In the genomic region with DNA sequence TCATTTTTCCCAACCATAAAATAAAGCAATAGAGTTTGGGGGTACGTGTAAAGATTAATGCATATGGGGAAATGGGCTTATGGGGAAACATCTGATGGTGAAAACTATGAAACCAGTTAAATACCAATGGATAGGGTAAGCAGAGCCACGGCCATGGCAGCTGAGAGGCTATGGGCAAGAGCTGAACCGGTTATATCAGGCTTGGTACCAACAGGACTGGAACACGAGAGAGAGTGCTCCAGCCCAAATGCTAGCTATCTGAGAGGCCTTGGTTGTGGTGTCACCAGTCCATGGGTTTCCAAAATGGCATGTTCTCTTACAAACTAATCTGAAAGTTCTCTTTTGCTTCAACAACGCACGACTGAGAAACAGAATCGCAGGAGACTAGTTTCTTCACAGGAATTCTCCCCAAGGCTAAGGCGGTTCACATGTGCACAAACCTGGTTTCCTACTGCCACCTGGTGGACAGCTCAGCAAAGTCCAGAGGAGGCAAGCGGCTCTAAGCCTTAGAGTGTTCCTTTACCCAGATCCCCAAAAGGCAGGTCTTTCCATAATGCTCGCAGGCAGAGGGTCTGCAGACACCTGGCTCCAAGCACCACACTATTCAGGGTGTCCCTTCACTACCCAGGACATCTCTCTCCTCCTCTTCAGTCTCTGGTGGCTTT, we compare ENCODE assay signal across 8 mouse cellular contexts.
DNase-seq lines count a peak whose midpoint lies in the region; ATAC-seq and TF ChIP-seq lines count a peak whose summit lies in the region.

No protein-coding gene starts in this region.

- WGBS in heart, embryonic 12.5 days: 28% methylated on average over 10 of the region's 10 CpGs
- 29% methylated on average over 10 of the region's 10 CpGs for WGBS in kidney, postnatal 0 days
- WGBS in limb, embryonic 15.5 days: 32% methylated on average over 10 of the region's 10 CpGs

- no peak overlapping the region for H3K4me3 ChIP-seq in heart, embryonic 12.5 days
- H3K4me3 ChIP-seq in kidney, postnatal 0 days (replicated peaks; ENCODE audit: low read depth, low read length): no peak overlapping the region
- no peak overlapping the region for H3K4me3 ChIP-seq in limb, embryonic 15.5 days

- DNase-seq in B cell, adult 2 months: peak; percentile 4 to 14
- DNase-seq in adrenal gland, adult 8-10 months: peak; percentile 20
- peak; percentile 86 for DNase-seq in embryo, embryonic 11 days
- DNase-seq in kidney, postnatal 0 days (ENCODE audit: low spot score): peak; percentile 87
- DNase-seq in neural tube, embryonic 10.5 days (ENCODE audit: extremely low spot score, low spot score): peak; percentile 78
- DNase-seq in testis, postnatal 14 days (ENCODE audit: low spot score): peak; percentile 53

- no peak overlapping the region for H3K27ac ChIP-seq in heart, embryonic 12.5 days (ENCODE audit: poor library complexity, severe bottlenecking)
- H3K27ac ChIP-seq in kidney, postnatal 0 days: no peak overlapping the region
- no peak overlapping the region for H3K27ac ChIP-seq in limb, embryonic 15.5 days

- no peaks in the 10 kb centered on the region for H3K36me3 ChIP-seq in heart, embryonic 12.5 days
- H3K36me3 ChIP-seq in kidney, postnatal 0 days (ENCODE audit: insufficient read depth, low read length): no peaks in the 10 kb centered on the region
- H3K36me3 ChIP-seq in limb, embryonic 15.5 days: no peaks in the 10 kb centered on the region

- H3K27me3 ChIP-seq in heart, embryonic 12.5 days (replicated peaks): no peaks in the 10 kb centered on the region
- no peaks in the 10 kb centered on the region for H3K27me3 ChIP-seq in kidney, postnatal 0 days (ENCODE audit: insufficient read depth, low read length)
- no peaks in the 10 kb centered on the region for H3K27me3 ChIP-seq in limb, embryonic 15.5 days

- peak; percentile 92 for TF ChIP-seq CTCF in kidney, postnatal 0 days (IDR thresholded peaks at IDR 0.05; ENCODE audit: low read depth)

- no peaks in the 10 kb centered on the region for H3K9me3 ChIP-seq in heart, embryonic 12.5 days (replicated peaks)
- H3K9me3 ChIP-seq in kidney, postnatal 0 days (replicated peaks; ENCODE audit: low read length): no peaks in the 10 kb centered on the region
- no peaks in the 10 kb centered on the region for H3K9me3 ChIP-seq in limb, embryonic 15.5 days

- no peaks in the 10 kb centered on the region for H3K4me1 ChIP-seq in heart, embryonic 12.5 days (replicated peaks)
- H3K4me1 ChIP-seq in kidney, postnatal 0 days (replicated peaks; ENCODE audit: insufficient read depth, low read length): no peaks in the 10 kb centered on the region
- no peaks in the 10 kb centered on the region for H3K4me1 ChIP-seq in limb, embryonic 15.5 days

- 0 out of 2 replicates have a peak, but pooled peaks have one; percentile 55 for ATAC-seq in heart, embryonic 12.5 days (ENCODE audit: insufficient number of reproducible peaks, low FRiP score)
- peak; percentile 90 for ATAC-seq in kidney, postnatal 0 days (replicated peaks; ENCODE audit: low FRiP score, low read depth)
- 0 out of 2 replicates have a peak, but pooled peaks have one; percentile 55 for ATAC-seq in limb, embryonic 15.5 days (ENCODE audit: insufficient number of reproducible peaks, low FRiP score, low TSS enrichment, low read depth)

- no peak overlapping the region for H3K4me2 ChIP-seq in heart, embryonic 12.5 days
- no peak overlapping the region for H3K4me2 ChIP-seq in kidney, postnatal 0 days (ENCODE audit: low read length)
- H3K4me2 ChIP-seq in limb, embryonic 15.5 days: no peak overlapping the region

- H3K9ac ChIP-seq in heart, embryonic 12.5 days: no peak overlapping the region
- no peak overlapping the region for H3K9ac ChIP-seq in kidney, postnatal 0 days (ENCODE audit: low read depth, low read length)
- H3K9ac ChIP-seq in limb, embryonic 15.5 days: no peak overlapping the region

Comparison
In these comparisons a context has a peak if more than half of its experiments do, and no peak if none do; other contexts are left out.
1. DNase-seq: peak in every context shown above with its lines; median percentile 87 in kidney, postnatal 0 days; 86 in embryo, embryonic 11 days; 78 in neural tube, embryonic 10.5 days; 53 in testis, postnatal 14 days; 20 in adrenal gland, adult 8-10 months; 9 in B cell, adult 2 months.